Mouse (Mus musculus) erythroblast, embryonic 14.5 days (primary cell): ENCODE data around the gene Il23a.

Experiments
- GATA1 ChIP-seq: IDR thresholded peaks from 2 replicates; pipeline ENCODE4 v1.6.1; 2012; ENCODE audit warnings: low read length, inconsistent platforms, mixed read lengths
- TAL1 ChIP-seq: IDR thresholded peaks from 3 replicates; pipeline ENCODE4 v1.6.1; 2012; ENCODE audit warnings: low read length, inconsistent platforms, mixed read lengths

GRCm38 (mm10) chr10:128340257-128340656 is 41.7 kb upstream of the Il23a start:
- no peak for TF ChIP-seq GATA1
- TF ChIP-seq TAL1 = no peak
